Mouse (Mus musculus) olfactory bulb, adult 2 months (tissue): Measurements from ENCODE around the gene Pde2a.

Source experiments
- CTCF ChIP-seq: fragments of 200-500 bp; IDR thresholded peaks from 2 replicates; pipeline ENCODE4 v1.5.1; 2012; ENCODE audit warnings: low read depth, mild to moderate bottlenecking, low read length, moderate library complexity; ENCODE audit not compliant: insufficient read depth
- POLR2A ChIP-seq: fragments of 200-500 bp; IDR thresholded peaks from 2 replicates; pipeline ENCODE4 v1.6.1; 2012; ENCODE audit warnings: mild to moderate bottlenecking, low read depth, low read length, moderate library complexity; ENCODE audit not compliant: insufficient read depth

- no peak for TF ChIP-seq CTCF
- TF ChIP-seq POLR2A, result no peak
Measured at GRCm38 (mm10) chr7:101466581-101467081, 45.1 kb downstream of the Pde2a start.
